Mouse (Mus musculus): ENCODE measurements around the gene Per1. TPM values are rescaled to one million over a fixed set of nuclear protein-coding genes. Genes with fewer than 3 reads are reported as not detected.

The Per1 gene
- polyA plus RNA-seq, 1 experiment from 2014 or later: 6.2 TPM

GRCm38 (mm10) chr11:69053848-69054247 lies 41.2 kb upstream of the Per1 start:
- Histone ChIP-seq H3K9me3 (replicated peaks; ENCODE audit: control insufficient read depth, low read length) (no peaks in the 10 kb centered on the region), H3K36me3 (ENCODE audit: control insufficient read depth, insufficient read depth, low read length) (peaks cover 13% of the 10 kb centered on the region), H3K4me2 (no peak overlapping the region), H3K27me3 (ENCODE audit: control insufficient read depth, insufficient read depth, low read length) (no peaks in the 10 kb centered on the region), H3K4me3 (ENCODE audit: low read depth, low read length) (no peak overlapping the region), H3K27ac (ENCODE audit: low read depth, low read length) (no peak overlapping the region), H3K4me1 (ENCODE audit: control insufficient read depth, insufficient read depth, low read length) (peaks cover 5% of the 10 kb centered on the region; the same call in 1 of the 2 replicates), H3K9ac (ENCODE audit: low read depth, low read length) (no peak overlapping the region)
- WGBS (ENCODE audit: insufficient replicate concordance): 72% methylated on average over 3 of the region's 3 CpGs
- ATAC-seq (replicated peaks; ENCODE audit: insufficient number of reproducible peaks, low FRiP score, low TSS enrichment): no peak

GRCm38 (mm10) chr11:69058265-69058664 lies 36.8 kb upstream of the Per1 start:
- Histone ChIP-seq H3K4me2 (peak overlapping the region; percentile 98), H3K4me1 (ENCODE audit: control insufficient read depth, insufficient read depth, low read length) (peaks cover 15% of the 10 kb centered on the region), H3K36me3 (ENCODE audit: control insufficient read depth, insufficient read depth, low read length) (no peaks in the 10 kb centered on the region), H3K9me3 (replicated peaks; ENCODE audit: control insufficient read depth, low read length) (no peaks in the 10 kb centered on the region), H3K9ac (ENCODE audit: low read depth, low read length) (peak overlapping the region; percentile 87), H3K27ac (ENCODE audit: low read depth, low read length) (peak overlapping the region; percentile 83; the same call in 1 of the 2 replicates), H3K27me3 (ENCODE audit: control insufficient read depth, insufficient read depth, low read length) (no peaks in the 10 kb centered on the region), H3K4me3 (ENCODE audit: low read depth, low read length) (peak overlapping the region; percentile 84)
- no peak for ATAC-seq (replicated peaks; ENCODE audit: insufficient number of reproducible peaks, low FRiP score, low TSS enrichment)
- WGBS (ENCODE audit: insufficient replicate concordance): 79% methylated on average over 2 of the region's 2 CpGs

- Histone ChIP-seq H3K9ac (ENCODE audit: low read depth, low read length) (peak overlapping the region; percentile 87), H3K4me3 (ENCODE audit: low read depth, low read length) (peak overlapping the region; percentile 84), H3K4me2 (peak overlapping the region; percentile 98), H3K9me3 (replicated peaks; ENCODE audit: control insufficient read depth, low read length) (no peaks in the 10 kb centered on the region), H3K4me1 (ENCODE audit: control insufficient read depth, insufficient read depth, low read length) (peaks cover 15% of the 10 kb centered on the region), H3K27me3 (ENCODE audit: control insufficient read depth, insufficient read depth, low read length) (no peaks in the 10 kb centered on the region), H3K36me3 (ENCODE audit: control insufficient read depth, insufficient read depth, low read length) (no peaks in the 10 kb centered on the region), H3K27ac (ENCODE audit: low read depth, low read length) (peak overlapping the region; percentile 83)
- WGBS (ENCODE audit: insufficient replicate concordance): under 1% methylated on average over 19 of the region's 19 CpGs
- ATAC-seq (replicated peaks; ENCODE audit: insufficient number of reproducible peaks, low FRiP score, low TSS enrichment): no peak
Observed at GRCm38 (mm10) chr11:69058729-69059356, 36.2 kb upstream of the Per1 start.

GRCm38 (mm10) chr11:69059357-69059974 lies 35.6 kb upstream of the Per1 start, which contains the start of gene Borcs6:
Borcs6 (plus strand) TSS chr11:69059717.
- peak within 1 kb of the TSS; percentile 84 for H3K4me3 ChIP-seq (ENCODE audit: low read depth, low read length)
- H3K36me3 ChIP-seq (ENCODE audit: control insufficient read depth, insufficient read depth, low read length): no peaks in the 10 kb centered on the region
- H3K9me3 ChIP-seq (replicated peaks; ENCODE audit: control insufficient read depth, low read length): no peaks in the 10 kb centered on the region
- peak; percentile 86 for ATAC-seq (replicated peaks; ENCODE audit: insufficient number of reproducible peaks, low FRiP score, low TSS enrichment)
- WGBS (ENCODE audit: insufficient replicate concordance): under 1% methylated on average over 62 of the region's 64 CpGs
- H3K27me3 ChIP-seq (ENCODE audit: control insufficient read depth, insufficient read depth, low read length): no peaks in the 10 kb centered on the region
- H3K27ac ChIP-seq (ENCODE audit: low read depth, low read length): peak within 1 kb of the TSS; percentile 87
- H3K4me2 ChIP-seq: peak within 1 kb of the TSS; percentile 98
- H3K4me1 ChIP-seq (ENCODE audit: control insufficient read depth, insufficient read depth, low read length): peaks cover 20% of the 10 kb centered on the region
- H3K9ac ChIP-seq (ENCODE audit: low read depth, low read length): peak within 1 kb of the TSS; percentile 87

GRCm38 (mm10) chr11:69059975-69060411 lies 35.0 kb upstream of the Per1 start:
- Histone ChIP-seq H3K4me2 (peak overlapping the region; percentile 98), H3K27ac (ENCODE audit: low read depth, low read length) (peak overlapping the region; percentile 87), H3K4me1 (ENCODE audit: control insufficient read depth, insufficient read depth, low read length) (peaks cover 20% of the 10 kb centered on the region), H3K27me3 (ENCODE audit: control insufficient read depth, insufficient read depth, low read length) (no peaks in the 10 kb centered on the region), H3K9ac (ENCODE audit: low read depth, low read length) (peak overlapping the region; percentile 87), H3K36me3 (ENCODE audit: control insufficient read depth, insufficient read depth, low read length) (no peaks in the 10 kb centered on the region), H3K9me3 (replicated peaks; ENCODE audit: control insufficient read depth, low read length) (no peaks in the 10 kb centered on the region), H3K4me3 (ENCODE audit: low read depth, low read length) (peak overlapping the region; percentile 84)
- WGBS (ENCODE audit: insufficient replicate concordance): under 1% methylated on average over 49 of the region's 49 CpGs
- ATAC-seq (replicated peaks; ENCODE audit: insufficient number of reproducible peaks, low FRiP score, low TSS enrichment): peak; percentile 12

- Histone ChIP-seq H3K9ac (ENCODE audit: low read depth, low read length) (peak overlapping the region; percentile 87), H3K9me3 (replicated peaks; ENCODE audit: control insufficient read depth, low read length) (no peaks in the 10 kb centered on the region), H3K4me3 (ENCODE audit: low read depth, low read length) (peak overlapping the region; percentile 84), H3K4me1 (ENCODE audit: control insufficient read depth, insufficient read depth, low read length) (peaks cover 20% of the 10 kb centered on the region), H3K27me3 (ENCODE audit: control insufficient read depth, insufficient read depth, low read length) (no peaks in the 10 kb centered on the region), H3K36me3 (ENCODE audit: control insufficient read depth, insufficient read depth, low read length) (no peaks in the 10 kb centered on the region), H3K4me2 (peak overlapping the region; percentile 98), H3K27ac (ENCODE audit: low read depth, low read length) (peak overlapping the region; percentile 87)
- ATAC-seq (replicated peaks; ENCODE audit: insufficient number of reproducible peaks, low FRiP score, low TSS enrichment): no peak
- 1% methylated on average over 37 of the region's 40 CpGs for WGBS (ENCODE audit: insufficient replicate concordance)
Observed at GRCm38 (mm10) chr11:69060448-69061254, 34.4 kb upstream of the Per1 start.

- whole genome bisulfite sequencing (ENCODE audit: insufficient replicate concordance): 8% methylated on average over 17 of the region's 17 CpGs
- no peak for ATAC-seq (replicated peaks; ENCODE audit: insufficient number of reproducible peaks, low FRiP score, low TSS enrichment)
- H3K27me3 ChIP-seq (ENCODE audit: control insufficient read depth, insufficient read depth, low read length): no peaks in the 10 kb centered on the region
- H3K4me1 ChIP-seq (ENCODE audit: control insufficient read depth, insufficient read depth, low read length): peaks cover 24% of the 10 kb centered on the region
- no peak overlapping the region for H3K27ac ChIP-seq (ENCODE audit: low read depth, low read length)
- H3K9me3 ChIP-seq (replicated peaks; ENCODE audit: control insufficient read depth, low read length): no peaks in the 10 kb centered on the region
- H3K4me2 ChIP-seq: peak overlapping the region; percentile 98
- no peaks in the 10 kb centered on the region for H3K36me3 ChIP-seq (ENCODE audit: control insufficient read depth, insufficient read depth, low read length)
- H3K9ac ChIP-seq (ENCODE audit: low read depth, low read length): peak overlapping the region; percentile 87
- H3K4me3 ChIP-seq (ENCODE audit: low read depth, low read length): peak overlapping the region; percentile 84
Observed at GRCm38 (mm10) chr11:69061255-69061912, 33.6 kb upstream of the Per1 start.

- ATAC-seq (replicated peaks; ENCODE audit: insufficient number of reproducible peaks, low FRiP score, low TSS enrichment): no peak; the same call in 1 of the 2 replicates
- peak overlapping the region; percentile 67 for H3K9ac ChIP-seq (ENCODE audit: low read depth, low read length)
- H3K27me3 ChIP-seq (ENCODE audit: control insufficient read depth, insufficient read depth, low read length): no peaks in the 10 kb centered on the region
- H3K4me1 ChIP-seq (ENCODE audit: control insufficient read depth, insufficient read depth, low read length): peaks cover 32% of the 10 kb centered on the region
- no peak overlapping the region for H3K27ac ChIP-seq (ENCODE audit: low read depth, low read length)
- H3K4me2 ChIP-seq: peak overlapping the region; percentile 98
- 2% methylated on average over 17 of the region's 17 CpGs for WGBS (ENCODE audit: insufficient replicate concordance)
- H3K9me3 ChIP-seq (replicated peaks; ENCODE audit: control insufficient read depth, low read length): no peaks in the 10 kb centered on the region
- H3K36me3 ChIP-seq (ENCODE audit: control insufficient read depth, insufficient read depth, low read length): no peaks in the 10 kb centered on the region
- H3K4me3 ChIP-seq (ENCODE audit: low read depth, low read length): peak overlapping the region; percentile 88
Observed at GRCm38 (mm10) chr11:69062194-69062760, 32.7 kb upstream of the Per1 start.

Data from heart, embryonic 11.5 days (tissue).